Mouse (Mus musculus) myocyte (in vitro differentiated cells): ENCODE results near the gene Grtp1.

Experiments
- CEBPB ChIP-seq: IDR thresholded peaks from 2 replicates; pipeline ENCODE4 v1.6.1; 2011; ENCODE audit warnings: mild to moderate bottlenecking, moderate library complexity; ENCODE audit not compliant: poor library complexity, insufficient read depth, severe bottlenecking
- POLR2A ChIP-seq: IDR thresholded peaks from one replicate; pipeline ENCODE4 v1.6.1; 2011; ENCODE audit warnings: low read depth, mild to moderate bottlenecking, control low read depth, moderate library complexity; ENCODE audit not compliant: insufficient read length
- TCF3 ChIP-seq: IDR thresholded peaks from one replicate; pipeline ENCODE4 v1.6.1; 2011; ENCODE audit warnings: low read depth, control low read depth; ENCODE audit not compliant: insufficient read length

GRCm38 (mm10) chr8:13205311-13205710 is 4.9 kb upstream of the Grtp1 start:
- TF ChIP-seq POLR2A = no peak
- TF ChIP-seq TCF3 = no peak
- no peak for TF ChIP-seq CEBPB
